18 mouse cellular contexts compared by ENCODE assay signal in genomic region chr10:126997340-126998113, GRCm38 (mm10). TPM values are rescaled to one million over a fixed set of nuclear protein-coding genes. Genes with fewer than 3 reads are reported as not detected.
DNase-seq lines count a peak whose midpoint lies in the region; TF ChIP-seq lines count a peak whose summit lies in the region.
"Had no signal": no experiment of that assay in that cellular context is flagged by ENCODE, and none has a peak within 500 bp of the region (broad histone marks: within the 10 kb centered on the region; RNA-seq: fewer than 3 reads in every experiment).

No protein-coding gene starts in this region.

- 0 out of 2 replicates have a peak overlapping the region, but pooled peaks have one; percentile 35 for H3K27ac ChIP-seq in gastrocnemius, adult 2 months
- H3K27ac ChIP-seq: heart, embryonic 13.5 days; midbrain, embryonic 10.5 days; neural tube, embryonic 12.5 days had no signal

- no peak for TF ChIP-seq CTCF in gastrocnemius, adult 2 months (IDR thresholded peaks at IDR 0.05)

- intact Hi-C loops in gastrocnemius, adult 2 months (cut with DNase I) = no loop called here
- intact Hi-C loops in gastrocnemius, postnatal 36 days (cut with DNase I) = no loop called here

- DNase-seq in adrenal gland, postnatal 14 days = peak; percentile 37
- no peak for DNase-seq in adrenal gland, postnatal 4 days (ENCODE audit: low spot score in 2 of 2)
- peak; percentile 55 for DNase-seq in gastrocnemius, adult 2 months
- no peak for DNase-seq in gastrocnemius, postnatal 36 days
- peak; percentile 37 for DNase-seq in kidney, postnatal 14 days
- DNase-seq in kidney, postnatal 4 days = no peak
- peak; percentile 53 for DNase-seq in NIH3T3 (ENCODE audit: low read depth)
- no peak for DNase-seq in thymus, postnatal 0 days (ENCODE audit: low spot score)
- DNase-seq: adrenal gland, postnatal 36 days; heart, postnatal 4 days; lung, adult 18-20 months; lung, postnatal 4 days; thymus, postnatal 14 days had no signal

- no peak overlapping the region for H3K4me3 ChIP-seq in gastrocnemius, adult 2 months
- H3K4me3 ChIP-seq: heart, embryonic 13.5 days; midbrain, embryonic 10.5 days; neural tube, embryonic 12.5 days had no signal

RNA-seq across cellular contexts. Expression of gene Avil, which starts 3.0 kb away (rescaled TPM):
- total RNA-seq in adrenal gland, postnatal 14 days (2021) = 0.74 and 2.5 TPM in 2 replicates
- under 1 TPM; 0.67 to 0.90 TPM for total RNA-seq in adrenal gland, postnatal 4 days (2021)
- 1 to 10 TPM; 3.2 to 5.7 TPM for total RNA-seq in gastrocnemius, adult 2 months (2021)
- 1 to 10 TPM; 1.8 to 2.0 TPM for total RNA-seq in gastrocnemius, postnatal 36 days (2021)
- polyA plus RNA-seq in thymus, postnatal 0 days (2015; fragmentation: Nextera tagmentation; extraction: Ambion mirVana) = 0.98 and 1.0 TPM in 2 replicates

RNA-seq across cellular contexts. Expression of gene Ctdsp2, which starts 19.0 kb away (rescaled TPM):
- total RNA-seq in adrenal gland, postnatal 14 days (2021) = 115 and 144 TPM in 2 replicates
- 100 to 1,000 TPM; 244 to 246 TPM for total RNA-seq in adrenal gland, postnatal 4 days (2021)
- 10 to 100 TPM; 94.0 to 99.2 TPM for total RNA-seq in gastrocnemius, adult 2 months (2021)
- total RNA-seq in gastrocnemius, postnatal 36 days (2021) = 100 to 1,000 TPM in 1 of 2 experiments, 10 to 100 TPM in 1; 83.2 to 103 TPM
- polyA plus RNA-seq in thymus, postnatal 0 days (2015; fragmentation: Nextera tagmentation; extraction: Ambion mirVana) = 30.3 and 34.3 TPM in 2 replicates

RNA-seq across cellular contexts. Expression of gene Tsfm, which starts 33.1 kb away (rescaled TPM):
- total RNA-seq in adrenal gland, postnatal 14 days (2021) = 57.6 and 58.7 TPM in 2 replicates
- 10 to 100 TPM; 67.0 to 70.6 TPM for total RNA-seq in adrenal gland, postnatal 4 days (2021)
- total RNA-seq in gastrocnemius, adult 2 months (2021) = 10 to 100 TPM; 15.0 to 28.8 TPM
- total RNA-seq in gastrocnemius, postnatal 36 days (2021) = 10 to 100 TPM; 20.5 to 21.7 TPM
- 74.9 and 75.8 TPM in 2 replicates for polyA plus RNA-seq in thymus, postnatal 0 days (2015; fragmentation: Nextera tagmentation; extraction: Ambion mirVana)

RNA-seq across cellular contexts. Expression of gene Mettl1, which starts 43.7 kb away (rescaled TPM):
- 12.4 and 18.1 TPM in 2 replicates for total RNA-seq in adrenal gland, postnatal 14 days (2021)
- 10 to 100 TPM; 20.5 to 23.2 TPM for total RNA-seq in adrenal gland, postnatal 4 days (2021)
- 10 to 100 TPM in 1 of 2 experiments, 1 to 10 TPM in 1; 9.5 to 10.5 TPM for total RNA-seq in gastrocnemius, adult 2 months (2021)
- 10 to 100 TPM in 1 of 2 experiments, 1 to 10 TPM in 1; 8.2 to 10.0 TPM for total RNA-seq in gastrocnemius, postnatal 36 days (2021)
- 24.7 and 25.5 TPM in 2 replicates for polyA plus RNA-seq in thymus, postnatal 0 days (2015; fragmentation: Nextera tagmentation; extraction: Ambion mirVana)

RNA-seq across cellular contexts. Expression of gene Eef1akmt3, which starts 43.8 kb away (rescaled TPM):
- total RNA-seq in adrenal gland, postnatal 14 days (2021) = 0.15 and 0.23 TPM in 2 replicates
- under 1 TPM; 0.40 to 0.53 TPM for total RNA-seq in adrenal gland, postnatal 4 days (2021)
- total RNA-seq in gastrocnemius, adult 2 months (2021) = under 1 TPM; 0.08 TPM
- under 1 TPM in 1 of 2 experiments, not detected in 1; 0.10 TPM for total RNA-seq in gastrocnemius, postnatal 36 days (2021)
- polyA plus RNA-seq in thymus, postnatal 0 days (2015; fragmentation: Nextera tagmentation; extraction: Ambion mirVana) = 0.08 TPM in 1 of 2 replicates, not detected in the other
- total RNA-seq: liver, adult 2 months; monocyte, adult 5-6 weeks had no signal

Comparison
In these comparisons a context has a peak if more than half of its experiments do, and no peak if none do; other contexts are left out.
1. DNase-seq: peak in adrenal gland, postnatal 14 days (single experiment), gastrocnemius, adult 2 months (single experiment), kidney, postnatal 14 days (single experiment) and NIH3T3 (single experiment); none in adrenal gland, postnatal 4 days (0 of 2), gastrocnemius, postnatal 36 days (0 of 2), kidney, postnatal 4 days (0 of 2) and thymus, postnatal 0 days (single experiment).